Mouse (Mus musculus): ENCODE data around the gene 0610030E20Rik.

DNA sequence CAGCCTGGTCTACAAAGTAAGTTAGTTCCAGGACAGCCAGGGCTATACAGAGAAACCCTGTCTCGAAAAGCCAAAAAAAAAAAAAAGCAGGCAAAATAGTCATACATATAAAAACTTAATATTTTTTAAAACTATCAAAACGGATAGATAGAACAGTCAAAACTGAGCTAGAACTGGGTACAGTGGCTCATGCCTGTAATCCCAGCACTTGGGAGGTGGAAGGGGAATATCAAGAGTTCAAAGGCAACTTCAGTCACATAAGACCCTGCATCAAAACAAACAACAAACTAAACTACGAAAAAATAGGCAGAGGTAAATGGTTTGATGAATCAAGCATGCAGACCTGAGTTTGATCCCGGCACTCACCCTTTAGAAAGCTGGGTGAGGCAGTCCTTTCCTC, 17.0 kb upstream of the 0610030E20Rik start:
- TF ChIP-seq POLR2A (IDR thresholded peaks at IDR 0.05; ENCODE audit: control insufficient read depth, extremely low read depth, insufficient read depth, low read length, poor library complexity) (no peak), CTCF (IDR thresholded peaks at IDR 0.05; ENCODE audit: borderline replicate concordance, control insufficient read depth, extremely low read depth, insufficient read depth, low read length, poor library complexity) (no peak)
